Mouse (Mus musculus) hindbrain, embryonic 12.5 days (tissue): ENCODE measurements around the gene Alg9. TPM values are rescaled to one million over a fixed set of nuclear protein-coding genes. Genes with fewer than 3 reads are reported as not detected.

ENCODE experiments used
- ATAC-seq: fragments of 200-750 bp; cut with Nextera tagmentation; 2 replicates; pipeline ENCODE4 v1.8.0; 2017; ENCODE audit warnings: moderate TSS enrichment; ENCODE audit not compliant: low FRiP score
- H3K27ac ChIP-seq: fragments of 300-500 bp; sonication (generic); 2 replicates; pipeline ENCODE4 v1.5.1; 2016; ENCODE audit warnings: mild to moderate bottlenecking
- H3K27me3 ChIP-seq: fragments of 300-500 bp; sonication (generic); 2 replicates; pipeline ENCODE4 v1.6.1; 2016; ENCODE audit warnings: mild to moderate bottlenecking
- H3K36me3 ChIP-seq: fragments of 300-500 bp; sonication (generic); 2 replicates; pipeline ENCODE4 v1.6.1; 2016; ENCODE audit warnings: mild to moderate bottlenecking
- H3K4me1 ChIP-seq: fragments of 300-500 bp; sonication (generic); 2 replicates; pipeline ENCODE4 v1.6.1; 2016
- H3K4me2 ChIP-seq: fragments of 300-500 bp; sonication (generic); replicated peaks from 2 replicates; pipeline ENCODE4 v1.6.1; 2016; ENCODE audit warnings: mild to moderate bottlenecking
- H3K4me3 ChIP-seq: fragments of 300-500 bp; sonication (generic); 2 replicates; pipeline ENCODE4 v1.5.1; 2016; ENCODE audit warnings: mild to moderate bottlenecking
- H3K9ac ChIP-seq: fragments of 300-500 bp; sonication (generic); 2 replicates; pipeline ENCODE4 v1.6.1; 2016; ENCODE audit warnings: mild to moderate bottlenecking, moderate library complexity
- H3K9me3 ChIP-seq: fragments of 300-500 bp; sonication (generic); replicated peaks from 2 replicates; pipeline ENCODE4 v1.6.1; 2016; ENCODE audit warnings: mild to moderate bottlenecking
- WGBS: fragments of 180-500 bp; shearing (Covaris S2); methylation state at CpG from one replicate; pipeline ENCODE4 v1.1.7; 2016; 5-methylcytosine and 5-hydroxymethylcytosine counted together
- polyA plus RNA-seq: library from polyadenylated mRNA; unstranded; fragments of >200 nt; fragmentation: Nextera tagmentation; extraction: Ambion mirVana; gene quantifications from 2 replicates; pipeline ENCODE4 v1.2.1, GENCODE M21; 2016

The Alg9 gene
- polyA plus RNA-seq, 1 experiment from 2014 or later = 44.9 TPM

GRCm38 (mm10) chr9:50885600-50885987, 110.8 kb downstream of the Alg9 start:
- no peaks in the 10 kb centered on the region for H3K27me3 ChIP-seq
- H3K9me3 ChIP-seq = no peaks in the 10 kb centered on the region
- H3K4me1 ChIP-seq = peaks cover 15% of the 10 kb centered on the region
- H3K36me3 ChIP-seq = peaks cover 19% of the 10 kb centered on the region
- H3K27ac ChIP-seq = no peak overlapping the region
- no peak overlapping the region for H3K4me3 ChIP-seq
- no peak overlapping the region for H3K9ac ChIP-seq
- no peak for ATAC-seq
- 63% methylated on average over 1 of the region's 1 CpGs for WGBS
- H3K4me2 ChIP-seq = no peak overlapping the region

- Histone ChIP-seq H3K27ac (no peak overlapping the region), H3K9ac (no peak overlapping the region), H3K9me3 (no peaks in the 10 kb centered on the region), H3K36me3 (peaks cover 10% of the 10 kb centered on the region; the same call in 1 of the 2 replicates), H3K4me2 (no peak overlapping the region), H3K4me3 (no peak overlapping the region), H3K27me3 (no peaks in the 10 kb centered on the region), H3K4me1 (peaks cover 15% of the 10 kb centered on the region)
- no peak for ATAC-seq
- WGBS = 100% methylated on average over 1 of the region's 1 CpGs
Observed at GRCm38 (mm10) chr9:50886870-50887269, 112.1 kb downstream of the Alg9 start.

- Histone ChIP-seq H3K27ac (no peak overlapping the region), H3K9me3 (no peaks in the 10 kb centered on the region), H3K27me3 (no peaks in the 10 kb centered on the region), H3K4me1 (peaks cover 15% of the 10 kb centered on the region), H3K9ac (no peak overlapping the region), H3K4me3 (no peak overlapping the region), H3K36me3 (peaks cover 10% of the 10 kb centered on the region; the same call in 1 of the 2 replicates), H3K4me2 (no peak overlapping the region)
- 40% methylated on average over 4 of the region's 4 CpGs for WGBS
- no peak for ATAC-seq
Observed at GRCm38 (mm10) chr9:50887351-50887750, 112.5 kb downstream of the Alg9 start.

- no peaks in the 10 kb centered on the region for H3K27me3 ChIP-seq
- H3K36me3 ChIP-seq = peaks cover 11% of the 10 kb centered on the region; the same call in 1 of the 2 replicates
- H3K4me1 ChIP-seq = peaks cover 15% of the 10 kb centered on the region
- H3K4me2 ChIP-seq = no peak overlapping the region
- 76% methylated on average over 6 of the region's 6 CpGs for WGBS
- H3K27ac ChIP-seq = no peak overlapping the region
- H3K9me3 ChIP-seq = no peaks in the 10 kb centered on the region
- H3K4me3 ChIP-seq = no peak overlapping the region
- no peak overlapping the region for H3K9ac ChIP-seq
- no peak for ATAC-seq
Observed at GRCm38 (mm10) chr9:50889211-50889610, 114.4 kb downstream of the Alg9 start.

GRCm38 (mm10) chr9:50889964-50890363, 115.1 kb downstream of the Alg9 start:
- ATAC-seq = no peak
- 81% methylated on average over 4 of the region's 4 CpGs for WGBS
- peaks cover 14% of the 10 kb centered on the region for H3K4me1 ChIP-seq
- H3K9ac ChIP-seq = no peak overlapping the region
- no peaks in the 10 kb centered on the region for H3K27me3 ChIP-seq
- no peaks in the 10 kb centered on the region for H3K9me3 ChIP-seq
- H3K36me3 ChIP-seq = peaks cover 15% of the 10 kb centered on the region; the same call in 1 of the 2 replicates
- H3K4me2 ChIP-seq = no peak overlapping the region
- no peak overlapping the region for H3K4me3 ChIP-seq
- H3K27ac ChIP-seq = no peak overlapping the region

- no peak for ATAC-seq
- Histone ChIP-seq H3K36me3 (peaks cover 18% of the 10 kb centered on the region), H3K4me2 (no peak overlapping the region), H3K9me3 (no peaks in the 10 kb centered on the region), H3K27ac (no peak overlapping the region), H3K27me3 (no peaks in the 10 kb centered on the region), H3K4me1 (peaks cover 7% of the 10 kb centered on the region; the same call in 1 of the 2 replicates), H3K4me3 (no peak overlapping the region), H3K9ac (no peak overlapping the region)
- WGBS = 83% methylated on average over 3 of the region's 3 CpGs
Observed at GRCm38 (mm10) chr9:50890494-50891090, 115.8 kb downstream of the Alg9 start.

Other genes with a start within 250 kb of the Alg9 start
- gene Pts, start 246.3 kb upstream of the Alg9 start, polyA plus RNA-seq = 95.1 and 96.2 TPM in 2 replicates
- gene Il18, start 220.2 kb upstream of the Alg9 start, polyA plus RNA-seq = 9.7 and 10.5 TPM in 2 replicates
- gene Bco2, start 219.8 kb upstream of the Alg9 start, polyA plus RNA-seq = 0.17 and 0.28 TPM in 2 replicates
- gene Tex12, start 213.7 kb upstream of the Alg9 start, polyA plus RNA-seq = 0.55 TPM in 1 of 2 replicates, not detected in the other
- 208 TPM in 2 replicates for gene Sdhd, start 171.2 kb upstream of the Alg9 start, polyA plus RNA-seq
- gene Timm8b, start 171.1 kb upstream of the Alg9 start, polyA plus RNA-seq = 280 and 325 TPM in 2 replicates
- 8.4 and 8.8 TPM in 2 replicates for gene Pih1d2, start 157.7 kb upstream of the Alg9 start, polyA plus RNA-seq
- gene Nkapd1, start 157.6 kb upstream of the Alg9 start, polyA plus RNA-seq = 32.9 and 34.7 TPM in 2 replicates
- 41.5 and 54.8 TPM in 2 replicates for gene Dlat, start 115.2 kb upstream of the Alg9 start, polyA plus RNA-seq
- gene Dixdc1, start 35.5 kb upstream of the Alg9 start, polyA plus RNA-seq = 33.7 and 35.2 TPM in 2 replicates
- gene 2310030G06Rik, start 28.5 kb upstream of the Alg9 start, polyA plus RNA-seq = 2.5 TPM in 2 replicates
- 11.9 and 20.7 TPM in 2 replicates for gene Cryab, start 23.7 kb upstream of the Alg9 start, polyA plus RNA-seq
- gene Hspb2, start 22.7 kb upstream of the Alg9 start, polyA plus RNA-seq = 1.7 and 6.9 TPM in 2 replicates
- 11.6 and 12.5 TPM in 2 replicates for gene Fdxacb1, start 6.8 kb upstream of the Alg9 start, polyA plus RNA-seq
- gene 1110032A03Rik, start 501 bp downstream of the Alg9 start, polyA plus RNA-seq = 38.4 and 43.9 TPM in 2 replicates
- 87.6 and 90.5 TPM in 2 replicates for gene Ppp2r1b, start 70.3 kb downstream of the Alg9 start, polyA plus RNA-seq
- 17.7 and 20.3 TPM in 2 replicates for gene Sik2, start 234.1 kb downstream of the Alg9 start, polyA plus RNA-seq